Mouse (Mus musculus) lung, postnatal 25 days (tissue): Measurements from ENCODE around the gene Frat2.
A peak's percentile ranks its signal among the peaks of the same experiment; 100 is the strongest.

Source experiments
- DNase-seq: peaks from one replicate; pipeline ENCODE4 v3.0.0; 2022; ENCODE audit warnings: low spot score

Gene Frat2

DNA sequence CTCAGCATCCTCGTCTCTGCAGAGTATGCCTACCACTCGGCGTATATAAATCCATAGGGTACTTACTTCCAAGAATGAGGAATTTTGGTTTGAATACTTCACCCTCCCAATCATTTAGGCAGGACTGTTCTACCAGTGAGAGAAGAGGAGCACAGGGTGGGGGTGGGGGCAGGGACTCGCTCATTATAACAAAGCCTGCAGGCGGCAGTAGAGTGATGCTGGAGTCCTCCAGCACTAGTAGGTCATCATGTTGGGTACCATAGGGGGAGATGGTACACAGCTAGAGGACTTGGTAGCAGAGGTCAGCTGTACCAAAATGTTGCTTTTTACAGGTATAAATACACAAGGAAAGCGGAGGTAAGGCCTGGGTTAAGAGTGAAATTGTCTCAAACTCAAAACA lies 3.6 kb downstream of the Frat2 start:
- DNase-seq = no peak

DNA sequence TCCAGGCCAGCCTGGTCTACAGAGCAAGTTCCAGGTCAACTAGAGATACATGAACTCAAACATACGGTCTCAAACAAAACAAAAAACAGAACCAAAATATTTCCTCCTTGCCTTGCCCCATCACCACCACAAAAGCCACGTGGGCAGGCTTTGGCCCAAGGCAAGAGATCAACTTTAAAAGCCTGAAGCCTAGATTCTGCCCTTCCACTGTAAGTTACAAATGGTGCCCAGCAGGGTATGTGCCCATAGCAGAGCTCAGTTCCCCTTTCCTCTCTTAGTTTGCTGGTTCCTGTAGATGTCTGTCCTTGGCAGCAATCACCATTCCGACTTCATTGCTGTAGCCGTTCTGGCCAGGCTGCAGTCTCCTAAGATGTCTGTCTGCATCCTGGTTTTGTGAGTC lies 5.2 kb downstream of the Frat2 start:
- no peak for DNase-seq

DNA sequence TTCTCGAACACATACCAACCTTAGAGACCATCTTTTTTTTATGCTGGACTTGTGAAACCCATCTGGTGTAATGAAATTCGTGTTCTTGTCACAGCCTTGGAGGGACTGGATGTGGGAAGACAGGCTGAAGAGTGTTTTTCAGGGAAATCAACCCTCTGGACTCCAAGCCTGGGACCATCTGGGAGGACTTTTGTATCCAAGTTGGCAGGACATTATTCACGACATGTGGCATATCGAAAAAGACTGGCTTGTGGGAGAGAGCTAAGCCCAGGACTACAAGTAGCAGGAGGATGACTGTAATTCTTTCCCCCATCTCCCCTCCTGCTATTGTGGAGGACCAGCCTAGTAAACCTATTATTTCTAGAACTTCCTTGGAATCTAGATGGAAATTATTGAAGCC lies 5.7 kb downstream of the Frat2 start:
- DNase-seq = no peak

DNA sequence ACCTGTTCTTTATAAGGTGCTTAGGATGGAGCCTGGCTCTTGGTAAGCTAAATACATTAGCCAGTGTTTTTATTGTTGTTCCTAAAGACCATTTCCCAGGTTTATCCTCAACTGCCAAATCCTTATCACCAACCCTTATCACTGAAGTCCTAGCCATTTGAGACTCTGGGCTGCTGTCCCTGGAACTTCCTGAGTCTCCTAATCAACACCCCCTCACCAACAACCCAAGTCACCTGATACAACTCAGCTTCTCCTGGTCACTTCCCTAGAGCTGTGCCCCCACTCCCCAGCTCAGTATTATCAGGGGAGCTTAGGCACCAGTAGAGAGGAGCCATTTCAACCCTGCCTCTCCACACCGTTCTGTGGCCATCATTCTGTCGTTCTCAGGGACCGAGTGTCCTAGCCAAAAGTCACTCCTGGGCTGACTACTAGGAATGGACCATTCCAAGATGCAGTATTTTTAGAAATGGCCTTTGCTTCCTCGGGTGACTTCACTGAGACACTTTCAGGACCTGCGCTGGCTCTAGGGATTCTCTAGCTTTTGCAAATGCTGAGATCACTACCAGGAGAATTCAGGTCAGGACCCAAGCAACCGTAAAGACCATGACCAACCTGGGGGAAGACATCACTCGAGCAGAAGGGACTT lies 6.7 kb downstream of the Frat2 start:
- no peak for DNase-seq

DNA sequence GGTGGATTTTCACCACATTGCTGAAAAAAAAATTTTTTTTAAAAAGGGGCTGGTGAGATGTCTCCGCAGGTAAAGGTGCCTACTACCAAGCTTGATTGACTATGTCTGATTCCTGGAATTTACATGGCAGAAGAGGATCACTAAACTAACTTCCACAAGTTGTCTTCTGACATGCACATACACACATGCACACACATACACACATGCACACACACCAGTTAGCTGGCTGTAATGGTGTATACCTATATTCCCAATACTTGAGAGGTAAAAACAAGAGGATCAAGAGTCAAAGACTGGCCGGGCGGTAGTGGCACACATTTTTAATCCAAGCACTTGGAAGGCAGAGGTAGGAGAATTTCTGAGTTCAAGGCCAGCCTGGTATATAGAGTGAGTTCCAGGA lies 8.2 kb downstream of the Frat2 start:
- no peak for DNase-seq

DNA sequence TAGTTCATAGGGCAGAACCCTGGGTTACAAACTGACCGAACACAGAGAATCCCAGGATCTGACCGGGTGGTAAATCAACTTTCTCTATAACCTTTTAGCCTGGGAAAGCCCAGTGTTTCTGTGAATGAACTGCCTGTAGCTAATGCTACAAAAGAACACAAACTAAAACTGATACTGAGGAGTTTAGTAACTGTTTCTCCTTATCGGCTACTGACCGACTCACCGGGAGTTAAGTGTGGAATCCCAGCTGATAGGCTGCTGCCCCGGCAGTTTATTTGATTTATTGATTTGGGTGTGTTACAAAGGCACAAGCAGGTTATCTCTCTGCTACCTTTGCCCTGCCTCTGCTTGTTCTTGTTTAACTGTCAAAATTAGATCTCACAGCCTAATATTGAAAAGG lies 9.1 kb downstream of the Frat2 start:
- DNase-seq = no peak

DNA sequence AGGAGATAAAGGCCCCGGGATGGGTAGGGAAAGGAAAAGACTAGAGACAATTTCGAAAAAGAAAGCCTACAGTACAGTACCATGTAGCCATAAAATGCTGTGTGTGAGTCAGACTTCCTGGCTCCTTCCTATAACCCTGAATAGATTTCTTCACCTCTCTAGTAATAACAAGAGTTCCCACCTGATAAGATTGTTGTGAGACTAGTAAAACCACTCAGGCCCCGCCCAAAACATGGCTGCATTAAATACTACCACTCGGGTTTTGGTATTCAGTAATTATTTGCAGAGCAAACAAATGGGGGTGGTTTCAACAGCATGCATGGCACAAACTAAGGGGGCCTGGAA lies 10.0 kb downstream of the Frat2 start:
- peak; percentile 66 for DNase-seq

DNA sequence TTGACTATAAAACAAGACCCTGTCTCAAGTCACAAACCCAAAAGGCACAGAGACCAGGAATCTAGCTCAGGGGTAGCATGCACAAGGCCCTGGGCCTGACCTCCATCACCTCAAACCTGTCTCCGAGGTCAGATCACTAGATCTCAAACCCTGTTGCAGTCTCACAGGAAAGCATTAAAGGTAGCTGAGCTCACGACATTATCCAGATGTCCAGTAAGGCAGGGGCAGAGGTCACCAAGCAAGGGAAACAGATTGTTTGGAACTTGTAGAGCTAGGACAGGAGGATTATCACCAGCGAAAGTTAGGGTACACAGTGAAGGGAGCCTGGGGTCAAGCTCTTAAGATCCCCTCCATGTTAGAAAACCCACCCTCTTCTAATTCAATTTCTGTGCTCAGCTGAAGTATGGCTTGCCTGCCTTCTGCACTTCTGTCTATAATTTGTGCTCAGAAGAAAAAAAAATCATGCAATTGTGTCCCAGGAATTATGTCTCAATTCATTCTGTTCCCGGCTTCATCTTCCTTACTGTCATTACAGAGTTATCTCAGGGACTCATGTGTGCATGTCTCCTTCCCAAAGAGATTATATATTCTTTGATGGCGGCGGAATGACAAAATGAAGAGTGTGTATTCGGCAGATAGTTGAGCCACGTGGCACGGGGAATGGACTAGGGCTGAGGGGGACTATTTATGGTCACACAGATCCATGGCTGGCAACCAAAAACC lies 10.6 kb downstream of the Frat2 start:
- DNase-seq = no peak

DNA sequence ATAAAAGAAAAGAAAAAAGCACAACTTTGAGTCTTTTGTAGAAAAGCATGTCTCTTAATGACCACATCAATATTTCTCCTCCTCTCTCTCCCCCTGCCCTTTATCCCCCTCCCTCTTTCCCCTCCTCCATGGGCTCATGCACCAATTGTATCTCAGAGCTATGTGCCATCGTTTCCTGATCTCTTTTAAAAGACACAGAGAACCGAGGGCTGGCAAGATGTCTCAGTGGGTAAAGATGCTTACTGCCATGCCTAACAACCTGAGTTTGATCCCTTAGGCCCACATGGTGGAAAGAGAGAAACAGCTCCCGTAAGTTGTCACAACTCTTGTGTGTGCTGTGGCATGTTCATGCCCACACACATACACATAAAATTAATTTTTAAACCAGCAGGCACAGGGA lies 11.2 kb downstream of the Frat2 start:
- DNase-seq = no peak

DNA sequence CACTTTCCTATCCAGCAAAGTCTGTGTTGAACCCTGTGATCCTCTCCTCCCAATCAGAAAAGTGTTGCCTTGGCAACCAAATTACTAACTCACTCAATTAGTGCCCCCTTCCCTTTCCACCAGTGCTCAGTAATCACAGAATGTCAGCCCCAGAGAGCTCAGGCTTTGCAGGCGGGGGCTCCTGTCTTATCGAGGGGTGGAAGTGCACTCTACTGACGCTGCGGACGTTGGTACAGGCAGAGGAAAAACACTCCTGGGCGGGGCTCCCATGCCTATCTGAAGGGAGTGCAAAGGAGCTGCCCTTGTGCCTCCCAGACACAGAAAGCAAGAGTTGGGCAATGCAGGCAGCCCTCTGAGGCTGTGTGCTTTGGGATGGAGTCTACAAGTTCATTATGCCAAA lies 12.1 kb downstream of the Frat2 start:
- DNase-seq = peak; percentile 36

DNA sequence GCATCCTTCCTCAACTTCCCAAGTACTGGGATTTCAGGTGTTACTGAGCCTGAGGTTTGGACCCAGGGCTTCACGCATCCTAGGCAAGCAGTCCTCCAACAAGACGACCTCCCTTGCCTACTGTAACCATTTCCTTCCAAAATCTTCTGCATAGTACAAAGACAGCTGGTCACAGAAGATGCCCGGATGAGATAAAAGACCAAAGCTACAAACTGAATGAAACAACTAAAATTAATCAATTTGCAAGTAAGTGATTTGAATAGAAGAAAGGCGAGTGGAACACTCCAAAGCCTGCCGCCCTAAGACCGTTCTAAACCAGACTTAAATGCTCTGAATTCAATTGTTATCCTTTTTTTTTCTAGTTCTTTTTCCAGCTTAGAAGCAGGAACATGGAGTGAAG lies 12.5 kb downstream of the Frat2 start:
- DNase-seq = no peak

DNA sequence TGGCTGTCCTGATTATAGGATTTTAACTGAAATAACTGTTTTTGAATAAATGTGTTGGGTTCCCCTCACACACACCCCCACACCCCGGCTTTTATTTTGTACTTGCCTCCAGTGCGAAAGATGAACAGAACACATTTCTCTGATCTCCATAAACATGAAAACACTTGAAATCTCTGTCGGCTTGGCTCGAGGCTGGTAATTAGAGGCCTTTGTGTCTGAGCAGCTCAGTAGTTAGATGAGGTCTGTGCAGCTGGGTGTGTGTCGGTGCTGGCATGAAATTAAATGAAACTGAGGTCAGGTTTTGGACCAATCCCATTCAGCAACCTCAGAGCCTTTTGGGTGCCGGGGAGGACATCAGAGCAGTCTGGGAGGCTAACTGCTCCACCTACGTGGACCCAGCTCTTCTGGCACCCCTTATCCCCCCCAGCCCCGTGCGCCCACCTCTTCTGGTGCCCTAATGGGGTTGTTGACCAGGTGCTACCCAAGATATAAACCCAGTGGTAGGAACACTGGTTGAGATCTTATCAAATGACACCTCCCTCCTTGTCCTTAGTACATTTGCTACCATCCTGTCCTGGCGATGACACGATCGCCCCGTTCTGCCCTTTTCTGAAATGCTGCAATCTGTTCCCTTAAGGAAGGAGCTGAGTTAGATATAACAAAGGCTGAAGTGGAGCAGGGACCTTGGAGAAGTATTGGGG lies 15.3 kb downstream of the Frat2 start:
- no peak for DNase-seq

DNA sequence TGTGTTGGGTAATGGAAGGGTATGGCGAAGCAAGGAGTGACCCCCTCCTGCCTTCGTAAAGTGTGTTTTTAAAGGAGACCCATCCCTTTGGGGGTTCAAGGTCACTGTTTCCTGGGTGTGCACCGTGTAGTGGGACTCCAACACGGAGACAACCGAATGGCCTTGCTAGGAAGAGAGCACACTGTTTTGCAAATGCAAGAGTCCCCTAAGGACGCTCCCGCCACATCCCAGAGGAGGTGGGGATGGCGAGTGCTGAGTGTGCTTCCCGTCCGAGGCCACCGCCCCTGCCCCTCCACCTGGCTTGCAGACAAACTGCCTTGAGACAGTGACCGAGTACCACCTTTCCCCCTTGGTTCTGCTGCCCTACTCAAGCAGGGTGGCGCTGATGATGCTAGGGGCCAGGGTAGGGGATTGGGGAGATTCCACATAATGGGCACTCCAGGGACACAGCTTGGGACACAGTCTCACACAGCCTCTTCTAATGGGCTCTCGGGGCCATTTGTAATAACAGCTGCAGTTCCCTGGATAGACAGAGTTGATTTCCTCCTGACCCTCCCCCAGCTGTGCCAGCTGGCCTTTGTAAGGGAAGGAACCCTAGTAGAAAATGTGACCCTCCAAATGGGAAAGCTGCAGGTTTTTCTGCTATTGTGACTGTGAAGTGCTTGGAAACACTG lies 16.1 kb downstream of the Frat2 start:
- DNase-seq = no peak

DNA sequence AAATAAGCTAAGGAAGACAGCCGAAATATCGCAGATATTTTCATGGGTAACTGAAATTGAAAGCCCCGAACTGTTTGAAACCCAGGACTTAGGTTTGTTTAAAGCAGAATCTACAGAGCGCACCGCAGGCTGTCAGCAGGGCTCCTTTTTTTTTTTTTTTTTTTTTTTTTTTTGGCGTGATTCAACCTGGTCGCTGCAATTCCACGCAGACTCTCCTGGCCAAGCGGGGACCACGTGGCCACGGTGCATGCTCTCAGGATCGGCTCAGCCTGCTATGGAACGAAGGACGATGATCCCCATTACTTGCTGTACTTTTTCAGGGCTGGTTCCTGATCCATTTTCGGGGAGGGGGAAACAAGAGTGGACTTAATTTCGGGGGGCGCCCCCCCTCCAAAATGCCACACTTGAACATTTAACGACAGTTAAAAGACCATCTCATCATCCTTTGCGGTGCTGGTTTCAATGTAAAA lies 16.8 kb downstream of the Frat2 start:
- peak; percentile 17 for DNase-seq

DNA sequence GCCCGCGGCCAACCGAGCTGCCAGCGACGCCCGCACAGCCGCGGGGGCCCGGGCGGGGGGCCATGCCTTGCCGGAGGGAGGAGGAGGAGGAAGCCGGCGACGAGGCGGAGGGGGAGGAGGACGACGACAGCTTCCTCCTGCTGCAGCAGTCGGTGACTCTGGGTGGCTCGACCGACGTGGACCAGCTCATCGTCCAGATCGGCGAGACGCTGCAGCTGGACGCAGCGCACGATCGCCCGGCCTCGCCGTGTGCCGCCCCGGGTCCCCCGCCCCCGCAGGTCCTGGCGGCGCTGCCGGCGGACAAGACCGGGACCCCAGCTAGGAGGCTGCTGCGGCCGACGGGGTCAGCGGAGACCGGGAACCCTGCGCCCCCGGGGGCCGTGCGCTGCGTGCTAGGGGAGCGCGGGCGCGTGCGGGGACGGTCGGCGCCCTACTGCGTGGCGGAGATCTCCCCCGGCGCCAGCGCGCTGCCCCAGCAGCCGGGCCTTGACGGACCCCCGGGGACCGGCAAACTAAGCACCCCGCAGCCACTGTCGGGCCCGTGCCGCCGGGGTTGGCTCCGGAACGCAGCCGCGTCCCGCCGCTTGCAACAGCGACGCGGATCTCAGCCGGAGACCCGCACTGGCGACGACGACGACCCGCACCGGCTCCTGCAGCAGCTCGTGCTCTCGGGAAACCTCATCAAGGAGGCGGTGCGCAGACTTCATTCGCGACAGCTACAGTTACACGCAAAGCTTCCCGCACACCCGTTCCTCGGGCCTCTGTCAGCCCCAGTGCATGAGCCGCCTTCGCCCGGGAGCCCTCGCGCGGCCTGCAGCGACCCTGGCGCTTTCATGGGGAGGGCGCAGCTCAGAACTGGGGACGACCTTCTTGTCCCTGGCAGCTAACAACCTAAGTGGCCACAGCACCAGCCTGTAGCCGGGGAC lies 17.6 kb downstream of the Frat2 start:
- peak; percentile 74 for DNase-seq

DNA sequence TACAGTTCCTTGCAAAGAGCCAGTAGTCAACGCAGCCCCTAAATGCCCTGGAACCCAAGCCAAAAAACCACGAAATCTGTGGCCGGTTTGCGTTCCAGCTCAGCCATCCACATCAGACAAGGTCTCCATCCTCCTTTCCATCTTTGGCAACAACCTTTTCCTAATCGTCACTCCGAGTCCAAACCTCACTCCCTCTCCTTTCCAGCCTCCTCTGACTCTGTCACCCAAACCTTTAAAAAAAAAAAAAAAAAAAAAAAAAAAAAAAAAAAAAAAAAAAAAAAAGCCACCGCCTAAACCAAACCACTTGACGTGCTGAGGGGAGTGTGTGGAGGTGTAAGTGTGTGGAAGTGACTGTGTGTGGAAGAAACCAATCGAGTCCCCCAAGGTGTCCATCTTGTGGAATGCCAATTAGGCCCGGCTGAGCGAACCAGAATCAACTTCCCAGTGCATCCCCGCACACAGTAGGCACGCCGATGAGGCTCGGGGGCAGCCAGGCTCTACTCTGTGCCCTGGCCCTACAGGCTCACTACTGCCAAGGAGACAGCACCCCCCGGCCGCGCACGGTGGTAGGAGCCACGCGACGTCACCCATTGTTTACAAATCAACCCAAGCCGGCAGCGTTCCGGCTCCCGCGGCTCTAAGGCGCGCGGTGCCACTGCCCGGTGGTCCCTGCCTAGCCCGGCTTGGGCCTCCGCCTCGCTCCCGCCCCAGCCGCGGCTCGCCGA lies 18.4 kb downstream of the Frat2 start, which contains the start of gene Frat1:
Gene Frat1 (plus strand): TSS at position 590 of the 725 bp plus-strand sequence.
- peak; percentile 89 for DNase-seq

DNA sequence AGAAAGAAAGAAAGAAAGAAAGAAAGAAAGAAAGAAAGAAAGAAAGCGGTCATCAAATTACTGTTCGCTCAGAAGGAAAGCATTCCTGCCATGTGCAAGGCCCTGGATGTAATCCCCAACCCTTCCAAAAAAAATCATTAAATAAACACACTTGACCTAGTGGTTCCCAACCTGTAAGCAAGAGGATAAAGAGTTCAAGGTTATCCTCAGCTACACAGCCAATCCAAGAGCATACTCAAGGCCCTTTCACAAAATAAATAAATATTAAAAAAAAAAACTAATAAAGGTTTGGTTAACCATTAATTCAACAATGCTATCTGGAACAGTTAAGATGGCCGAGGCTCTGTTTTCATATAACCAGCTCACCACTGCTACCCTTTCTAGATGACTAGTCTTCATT lies 19.0 kb downstream of the Frat2 start:
- no peak for DNase-seq

DNA sequence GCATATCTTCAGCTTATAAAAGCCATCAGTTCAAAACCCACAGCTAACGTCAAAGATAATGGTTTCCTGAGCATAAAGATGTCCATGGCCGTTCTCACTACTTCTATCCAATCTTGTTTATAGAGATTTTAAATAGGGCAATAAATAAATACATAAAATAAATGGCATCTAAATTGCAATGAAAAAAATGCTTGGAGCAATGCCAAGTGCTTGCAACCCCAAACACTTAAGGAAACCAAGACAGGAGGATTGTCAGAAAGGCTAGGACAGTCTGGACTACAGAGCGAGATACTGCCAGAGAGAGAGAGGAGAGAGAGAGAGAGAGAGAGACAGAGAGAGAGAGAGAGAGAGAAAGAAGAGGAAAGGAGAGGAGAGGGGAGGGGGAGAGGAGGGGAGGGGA lies 21.4 kb downstream of the Frat2 start:
- DNase-seq = no peak

DNA sequence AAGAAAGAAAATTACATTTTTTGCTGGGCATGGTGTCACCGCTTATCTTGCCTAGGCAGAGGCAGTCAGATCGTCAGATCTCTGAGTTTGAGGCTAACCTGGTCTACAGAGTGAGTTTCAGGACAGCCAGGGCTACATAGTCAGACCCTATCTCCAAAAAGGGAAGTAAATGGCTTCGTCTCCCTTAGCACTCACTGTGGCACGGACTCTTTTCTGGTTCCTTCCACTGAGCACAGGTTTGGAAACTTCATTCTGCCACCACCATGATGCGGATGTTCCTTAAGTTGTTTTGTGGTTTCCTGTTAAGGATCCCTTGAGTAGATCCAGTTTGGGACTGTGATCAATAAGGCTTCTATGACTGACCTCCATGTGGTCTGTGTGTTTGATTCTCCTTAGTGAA lies 23.0 kb downstream of the Frat2 start:
- no peak for DNase-seq

DNA sequence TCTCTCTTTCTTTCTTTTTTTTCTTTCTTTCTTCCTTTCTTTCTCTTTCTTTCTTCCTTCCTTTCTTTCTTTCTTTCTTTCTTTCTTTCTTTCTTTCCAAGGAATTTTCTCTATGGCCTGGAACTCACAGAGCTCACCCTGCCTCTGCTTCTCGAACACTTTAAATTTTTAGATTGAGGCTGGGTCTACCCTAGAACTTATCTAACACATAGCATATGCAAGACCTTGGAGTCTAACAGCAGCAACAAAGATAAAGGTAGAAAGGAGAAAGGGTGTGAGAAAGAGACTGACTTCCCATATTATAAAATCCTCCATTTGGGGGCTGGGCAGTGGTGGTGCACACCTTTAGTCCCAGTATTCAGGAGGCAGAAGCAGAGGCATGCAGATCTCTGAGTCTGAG lies 25.3 kb downstream of the Frat2 start:
- no peak for DNase-seq

DNA sequence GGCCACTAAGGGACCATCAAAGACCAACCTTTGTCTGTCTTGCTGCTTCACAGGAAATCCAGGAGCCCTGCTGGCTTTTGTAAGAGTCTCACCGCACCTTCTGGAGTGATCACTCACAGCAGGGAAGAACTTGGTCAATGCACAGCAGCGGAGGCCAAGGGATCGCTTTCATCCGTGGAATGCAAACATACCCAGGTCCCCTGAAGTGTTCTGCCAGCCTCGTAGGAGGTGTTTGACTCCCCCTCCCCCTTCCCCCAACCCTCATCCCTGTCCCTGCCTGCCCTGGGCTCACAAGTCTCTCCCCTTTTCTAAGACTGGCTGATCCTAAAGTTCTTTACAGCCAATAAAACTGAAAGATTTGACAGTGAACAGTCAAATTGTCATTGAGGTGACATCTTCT lies 26.5 kb downstream of the Frat2 start:
- peak; percentile 50 for DNase-seq
